Mouse (Mus musculus): ENCODE results near the gene Mrpl41.
A peak's percentile ranks its signal among the peaks of the same experiment; 100 is the strongest.
"Not testable (repeated sequence)": the region's sequence is repeated elsewhere in the genome, so short reads cannot be mapped to it uniquely, and the experiment has no call there.

Mrpl41 gene

GRCm38 (mm10) chr2:24974906-24975703, at the start of gene Mrpl41:
Gene Mrpl41 (minus strand): TSS chr2:24975098.
- DNase-seq (ENCODE audit: low spot score in 2 of 2), result peak; percentile 95 to 97

DNA sequence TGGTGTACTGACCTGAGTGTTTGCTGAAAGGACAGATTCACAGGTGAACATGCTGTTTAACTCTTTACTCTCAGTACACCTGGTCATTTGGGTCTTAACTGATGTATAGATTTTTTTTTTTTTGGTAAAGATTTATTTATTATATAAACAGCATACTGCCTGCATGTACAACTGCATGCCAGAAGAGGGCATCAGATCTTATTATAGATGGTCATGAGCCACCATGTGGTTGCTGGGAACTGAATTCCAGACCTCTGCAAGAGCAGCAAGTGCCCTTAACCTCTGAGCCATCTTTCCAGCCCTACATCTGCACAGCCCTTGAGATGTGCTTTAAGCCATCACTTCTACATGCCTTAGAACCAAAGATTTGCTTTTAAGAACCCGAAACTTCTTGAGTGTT, 47.8 kb upstream of the Mrpl41 start:
- no peak for DNase-seq (ENCODE audit: low spot score in 2 of 2)

GRCm38 (mm10) chr2:25008250-25008649, 33.4 kb upstream of the Mrpl41 start:
- DNase-seq (ENCODE audit: low spot score in 2 of 2), result no peak

DNA sequence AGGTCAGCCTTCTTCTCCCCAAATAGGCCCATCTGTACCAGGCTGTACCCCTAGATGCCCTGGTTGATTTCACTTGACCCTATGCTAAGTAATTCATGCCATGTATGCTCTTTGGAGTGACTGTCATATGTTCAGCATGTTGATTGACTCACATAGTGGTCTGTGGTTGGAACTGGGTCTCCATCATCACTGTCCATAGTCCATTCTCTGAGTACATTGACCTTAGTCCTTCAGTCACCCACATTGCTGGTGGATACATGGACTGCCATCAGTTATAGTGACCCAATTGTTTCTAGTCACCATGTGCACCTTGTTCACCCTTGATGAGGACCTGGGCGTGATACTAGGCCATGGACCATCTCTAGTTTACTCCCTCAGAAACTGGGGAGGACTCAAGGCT, 31.9 kb upstream of the Mrpl41 start:
- DNase-seq (ENCODE audit: low spot score in 2 of 2), result no peak

GRCm38 (mm10) chr2:25003946-25004786, 29.3 kb upstream of the Mrpl41 start:
- no peak for DNase-seq (ENCODE audit: low spot score in 2 of 2)

- DNase-seq (ENCODE audit: low spot score in 2 of 2), result peak in 1 of 2 experiments; percentile 12
Observed at GRCm38 (mm10) chr2:25000544-25001235, 25.8 kb upstream of the Mrpl41 start.

- DNase-seq (ENCODE audit: low spot score in 2 of 2), result no peak
Observed at GRCm38 (mm10) chr2:24996471-24996870, 21.6 kb upstream of the Mrpl41 start.

DNA sequence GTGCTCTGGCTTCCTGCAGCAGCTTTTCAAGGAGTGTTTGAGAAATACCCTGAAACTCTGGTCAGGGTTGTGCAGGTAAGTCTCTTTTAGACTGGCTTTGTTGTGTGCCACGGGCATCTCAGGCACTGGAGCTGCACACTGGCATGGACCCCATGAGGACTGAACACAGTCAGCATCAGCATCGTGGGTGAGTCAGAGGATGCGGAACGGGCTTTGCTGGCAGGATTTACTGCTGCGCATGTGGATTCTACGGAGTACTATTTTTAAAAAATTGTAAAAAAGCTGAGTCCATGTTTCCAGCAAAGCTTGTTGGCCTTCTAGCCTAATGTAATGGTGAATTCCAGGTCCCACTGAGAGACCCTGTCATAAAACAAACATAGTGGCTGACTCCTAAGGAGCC, 20.4 kb upstream of the Mrpl41 start:
- DNase-seq (ENCODE audit: low spot score in 2 of 2), result peak in 1 of 2 experiments; percentile 40

DNA sequence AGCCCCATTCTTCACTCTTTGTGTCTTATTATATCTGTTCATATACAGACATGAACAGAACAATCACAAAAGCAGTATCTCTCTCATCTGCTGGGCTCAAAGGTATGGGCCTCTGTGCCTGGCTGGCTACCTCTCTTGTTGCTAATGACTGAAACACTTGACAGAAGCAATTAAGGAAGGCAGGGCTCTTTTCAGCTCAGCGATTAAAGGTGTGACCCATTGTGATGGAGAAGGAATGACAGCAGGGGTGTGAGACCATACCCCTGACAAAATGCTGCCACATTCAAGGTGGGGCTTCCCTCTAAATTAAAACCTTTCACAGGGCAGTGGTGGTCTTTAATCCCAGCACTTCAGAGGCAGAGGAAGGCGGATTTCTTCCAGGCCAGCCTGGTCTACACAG, 12.9 kb upstream of the Mrpl41 start:
- DNase-seq (ENCODE audit: low spot score in 2 of 2), result no peak

DNA sequence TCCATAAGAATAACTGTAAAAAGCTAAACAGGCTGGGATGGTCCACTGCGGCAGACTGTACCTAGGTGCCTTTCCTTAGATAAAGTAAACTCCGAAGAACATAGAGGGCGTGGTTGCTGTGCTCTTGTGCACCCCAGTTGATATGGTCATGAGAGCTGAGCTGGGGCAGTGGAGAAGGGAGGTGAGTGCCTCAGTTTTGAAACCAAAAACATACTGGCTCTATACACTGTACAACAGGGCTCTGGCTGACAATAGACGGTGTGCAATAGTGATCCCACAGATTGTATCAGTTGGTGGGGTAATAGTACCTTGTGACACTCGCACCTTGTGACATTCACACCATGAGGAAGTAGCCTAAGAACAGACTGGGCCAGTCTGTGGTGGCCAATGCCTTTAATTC, 2.1 kb upstream of the Mrpl41 start:
- DNase-seq (ENCODE audit: low spot score in 2 of 2), result no peak

DNA sequence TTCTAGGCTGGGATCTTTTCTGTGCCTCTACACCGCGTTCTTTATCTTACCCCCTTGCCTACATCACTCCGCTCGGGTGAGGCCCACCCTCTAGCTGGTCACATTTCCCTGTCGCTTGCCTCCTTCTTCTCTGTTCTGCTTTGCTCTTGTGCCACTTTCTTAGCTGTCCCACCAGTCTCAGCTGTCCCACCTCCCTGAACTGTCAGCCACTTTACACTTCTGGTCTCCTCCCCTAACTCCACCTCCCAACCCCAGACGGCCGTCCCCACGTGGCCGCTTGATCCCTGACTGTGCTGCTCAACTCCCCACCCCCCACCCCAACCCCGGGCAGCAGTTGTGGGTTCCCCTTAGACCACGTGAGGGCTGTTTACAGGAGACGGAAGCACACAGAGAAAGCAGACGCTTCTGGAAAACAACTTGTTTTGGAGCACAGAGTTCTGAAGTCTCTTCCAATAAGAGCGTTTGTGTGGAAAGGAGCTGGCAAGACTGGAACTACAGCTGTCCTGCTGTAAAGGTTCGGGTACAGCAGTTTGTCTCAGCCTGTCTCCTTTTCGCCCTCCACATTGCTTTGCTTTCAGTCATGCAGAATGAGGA, 903 bp upstream of the Mrpl41 start, which contains the start of gene Pnpla7:
TSS of gene Pnpla7 (plus strand) at position 330 of the 594 bp plus-strand sequence.
- peak; percentile 65 for DNase-seq (ENCODE audit: low spot score in 2 of 2)

GRCm38 (mm10) chr2:24974452-24974851, 446 bp downstream of the Mrpl41 start:
- DNase-seq (ENCODE audit: low spot score in 2 of 2), result peak in 1 of 2 experiments; percentile 31

DNA sequence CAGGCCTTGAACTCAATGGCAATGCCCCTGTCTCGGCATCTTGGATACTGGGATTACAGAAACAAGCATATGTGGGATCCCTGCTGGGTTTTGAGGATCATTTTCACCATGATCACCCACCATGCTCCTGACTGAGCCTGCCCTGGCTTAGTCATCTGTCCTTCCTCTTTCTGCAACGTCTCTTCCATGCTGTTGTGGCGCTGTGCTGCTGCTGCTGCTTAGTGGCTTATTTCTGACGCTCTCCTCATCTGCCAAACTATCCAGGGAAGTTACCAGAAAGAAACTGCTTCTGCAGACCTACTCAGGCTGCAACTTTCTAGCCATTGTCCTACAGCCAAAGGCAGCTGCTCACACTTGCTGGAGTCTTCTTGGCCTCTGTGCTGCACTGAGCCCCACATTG, 4.5 kb downstream of the Mrpl41 start:
- no peak for DNase-seq (ENCODE audit: low spot score in 2 of 2)

GRCm38 (mm10) chr2:24962304-24963000, 12.4 kb downstream of the Mrpl41 start, which contains the start of gene Dph7:
Gene Dph7 (plus strand): TSS chr2:24962400.
- peak; percentile 65 to 91 for DNase-seq (ENCODE audit: low spot score in 2 of 2)

DNA sequence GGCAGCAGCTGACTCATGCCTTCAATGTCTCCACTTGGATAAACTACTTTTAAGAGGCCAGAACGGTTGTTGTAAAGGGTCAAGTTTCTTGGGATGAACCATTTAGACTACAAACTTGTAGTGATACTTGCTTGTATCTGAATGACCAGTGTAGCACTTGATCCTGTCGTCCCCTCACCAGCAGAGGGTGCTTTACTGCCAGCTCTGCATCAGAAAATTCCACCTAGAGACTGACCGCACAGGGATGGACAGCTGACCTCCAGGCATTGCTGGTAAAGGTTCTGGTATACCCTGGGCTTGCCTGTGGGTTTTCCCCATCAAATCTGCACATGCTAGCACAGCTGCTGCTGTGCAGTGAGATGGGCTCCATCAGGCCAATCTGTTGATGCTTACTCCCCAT, 14.0 kb downstream of the Mrpl41 start:
- peak in 1 of 2 experiments; percentile 26 for DNase-seq (ENCODE audit: low spot score in 2 of 2)

GRCm38 (mm10) chr2:24952537-24953055, 22.3 kb downstream of the Mrpl41 start:
- DNase-seq (ENCODE audit: low spot score in 2 of 2), result no peak

GRCm38 (mm10) chr2:24950189-24950535, 24.7 kb downstream of the Mrpl41 start:
- DNase-seq (ENCODE audit: low spot score in 2 of 2), result no peak

DNA sequence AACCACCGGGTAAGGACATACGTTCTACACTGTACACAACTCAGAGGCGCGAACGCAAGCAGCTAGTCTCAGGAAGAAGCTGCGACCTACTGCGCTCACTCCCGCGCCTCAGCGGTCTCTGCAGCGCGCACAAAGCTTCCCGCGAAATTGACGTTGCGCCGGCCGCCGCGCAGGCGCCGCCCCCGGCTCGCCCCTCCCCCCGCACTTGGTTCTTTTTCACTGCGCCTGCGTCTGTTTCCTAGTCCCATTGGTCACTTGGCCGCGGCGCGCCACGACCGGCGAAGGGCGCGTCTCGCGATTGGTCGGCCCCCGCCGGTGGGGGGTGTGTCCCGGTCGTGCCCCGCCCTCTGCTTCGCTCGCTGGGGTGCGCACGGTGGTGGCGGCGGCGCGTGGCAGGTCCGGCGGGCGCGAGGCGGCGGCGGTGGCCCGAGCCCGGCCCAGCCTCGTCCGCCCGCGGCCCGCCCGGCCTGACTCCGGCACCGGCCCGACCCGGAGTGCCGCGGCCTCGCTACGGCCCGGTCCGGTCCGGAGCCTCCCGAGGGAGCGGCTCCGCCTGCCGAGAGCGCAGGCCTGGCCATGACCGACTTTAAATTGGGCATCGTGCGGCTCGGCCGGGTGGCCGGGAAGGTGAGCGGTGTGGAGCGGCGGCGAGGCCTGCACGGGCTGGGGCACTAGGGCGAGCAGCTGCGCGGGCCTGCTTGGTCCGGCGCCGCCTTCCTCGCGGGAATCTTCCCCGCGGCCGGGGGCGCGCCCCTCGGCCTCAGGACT, 25.3 kb downstream of the Mrpl41 start, which contains the start of gene Zmynd19:
TSS of gene Zmynd19 (plus strand) at position 372 of the 768 bp plus-strand sequence.
- DNase-seq (ENCODE audit: low spot score in 2 of 2), result peak; percentile 89 to 97

GRCm38 (mm10) chr2:24944304-24944703, 30.6 kb downstream of the Mrpl41 start:
- not testable (repeated sequence) for DNase-seq (ENCODE audit: low spot score in 2 of 2)

DNA sequence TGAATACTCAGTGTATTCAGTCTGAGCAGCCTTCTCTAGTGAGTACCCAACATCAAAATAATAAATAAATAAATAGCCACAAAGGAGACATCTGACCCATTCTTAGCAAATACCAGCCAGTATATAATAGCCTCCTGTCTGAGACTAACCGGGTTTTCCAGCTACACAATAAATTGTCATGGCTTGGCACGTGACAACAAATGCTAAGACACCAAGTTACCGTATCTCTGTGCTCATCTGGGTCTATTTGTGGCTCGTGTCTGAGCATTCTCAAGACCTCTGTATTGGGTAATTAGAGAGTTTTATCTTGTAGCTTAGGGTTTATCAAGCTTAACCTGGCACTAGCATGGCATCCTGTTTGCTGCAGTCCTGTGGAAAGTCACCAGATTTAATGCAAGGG, 32.8 kb downstream of the Mrpl41 start:
- DNase-seq (ENCODE audit: low spot score in 2 of 2), result no peak

Data from left cerebral cortex, adult 9 months (tissue).